Mouse (Mus musculus) limb, embryonic 13.5 days (tissue): Measurements from ENCODE around the gene B4galnt3. TPM values are rescaled to one million over a fixed set of nuclear protein-coding genes. Genes with fewer than 3 reads are reported as not detected.

Source experiments
- ATAC-seq: fragments of 200-750 bp; cut with Nextera tagmentation; 2 replicates; pipeline ENCODE4 v1.8.0; 2017; ENCODE audit warnings: low read depth, moderate number of reproducible peaks, moderate TSS enrichment; ENCODE audit not compliant: low FRiP score
- H3K27ac ChIP-seq: fragments of 300-500 bp; sonication (generic); 2 replicates; pipeline ENCODE4 v1.5.1; 2015; ENCODE audit warnings: inconsistent platforms, mild to moderate bottlenecking, moderate library complexity
- H3K27me3 ChIP-seq: fragments of 300-500 bp; sonication (generic); 2 replicates; pipeline ENCODE4 v1.6.1; 2015; ENCODE audit warnings: mild to moderate bottlenecking, inconsistent platforms
- H3K36me3 ChIP-seq: fragments of 300-500 bp; sonication (generic); 2 replicates; pipeline ENCODE4 v1.6.1; 2015; ENCODE audit warnings: inconsistent platforms, mild to moderate bottlenecking, moderate library complexity
- H3K4me1 ChIP-seq: fragments of 300-500 bp; sonication (generic); 2 replicates; pipeline ENCODE4 v1.6.1; 2015; ENCODE audit warnings: inconsistent platforms
- H3K4me2 ChIP-seq: fragments of 300-500 bp; sonication (generic); replicated peaks from 2 replicates; pipeline ENCODE4 v1.6.1; 2015; ENCODE audit warnings: inconsistent platforms, mild to moderate bottlenecking, moderate library complexity
- H3K4me3 ChIP-seq: fragments of 300-500 bp; sonication (generic); 2 replicates; pipeline ENCODE4 v1.5.1; 2015; ENCODE audit warnings: moderate library complexity, mild to moderate bottlenecking, inconsistent platforms
- H3K9ac ChIP-seq: fragments of 300-500 bp; sonication (generic); 2 replicates; pipeline ENCODE4 v1.6.1; 2015; ENCODE audit warnings: mild to moderate bottlenecking, inconsistent platforms
- H3K9me3 ChIP-seq: fragments of 300-500 bp; sonication (generic); 2 replicates; pipeline ENCODE4 v1.6.1; 2016; ENCODE audit warnings: inconsistent platforms
- WGBS: fragments of 180-500 bp; shearing (Covaris S2); methylation state at CpG from one replicate; pipeline ENCODE4 v1.1.7; 2015; 5-methylcytosine and 5-hydroxymethylcytosine counted together
- polyA plus RNA-seq: library from polyadenylated mRNA; unstranded; fragments of >200 nt; fragmentation: Nextera tagmentation; extraction: Ambion mirVana; gene quantifications from 2 replicates; pipeline ENCODE4 v1.2.1, GENCODE M21; 2015

B4galnt3 gene
- 0.75 and 0.80 TPM in 2 replicates for polyA plus RNA-seq

GRCm38 (mm10) chr6:120294056-120294784, at the start of gene B4galnt3, which contains the start of gene D330020A13Rik:
B4galnt3 (minus strand) TSS chr6:120294559.
D330020A13Rik (plus strand) TSS chr6:120294364.
- Histone ChIP-seq H3K4me3 (peak within 1 kb of the TSS; percentile 69), H3K9ac (peak within 1 kb of the TSS; percentile 75), H3K9me3 (no peaks in the 10 kb centered on the region), H3K4me1 (peaks cover 9% of the 10 kb centered on the region), H3K27ac (peak within 1 kb of the TSS; percentile 28; the same call in 1 of the 2 replicates), H3K27me3 (peaks cover 47% of the 10 kb centered on the region), H3K36me3 (no peaks in the 10 kb centered on the region), H3K4me2 (peak within 1 kb of the TSS; percentile 97)
- peak; percentile 62 for ATAC-seq
- WGBS, result under 1% methylated on average over 78 of the region's 79 CpGs

- no peak overlapping the region for H3K9ac ChIP-seq
- peaks cover 93% of the 10 kb centered on the region for H3K36me3 ChIP-seq
- H3K4me2 ChIP-seq, result no peak overlapping the region
- no peaks in the 10 kb centered on the region for H3K4me1 ChIP-seq
- H3K4me3 ChIP-seq, result no peak overlapping the region
- ATAC-seq, result no peak
- no peaks in the 10 kb centered on the region for H3K9me3 ChIP-seq
- H3K27ac ChIP-seq, result no peak overlapping the region
- WGBS, result 75% methylated on average over 1 of the region's 1 CpGs
- H3K27me3 ChIP-seq, result no peaks in the 10 kb centered on the region
Measured at GRCm38 (mm10) chr6:120343992-120344391, 49.6 kb upstream of the B4galnt3 start.

- Histone ChIP-seq H3K4me2 (no peak overlapping the region), H3K9me3 (no peaks in the 10 kb centered on the region), H3K4me1 (no peaks in the 10 kb centered on the region), H3K27me3 (no peaks in the 10 kb centered on the region), H3K4me3 (no peak overlapping the region), H3K27ac (no peak overlapping the region), H3K36me3 (peaks cover 88% of the 10 kb centered on the region), H3K9ac (no peak overlapping the region)
- ATAC-seq, result no peak
- 79% methylated on average over 2 of the region's 2 CpGs for WGBS
Measured at GRCm38 (mm10) chr6:120332351-120332750, 38.0 kb upstream of the B4galnt3 start.

- no peaks in the 10 kb centered on the region for H3K4me1 ChIP-seq
- no peaks in the 10 kb centered on the region for H3K9me3 ChIP-seq
- no peak for ATAC-seq
- H3K36me3 ChIP-seq, result peaks cover 24% of the 10 kb centered on the region
- H3K4me2 ChIP-seq, result no peak overlapping the region
- H3K27ac ChIP-seq, result no peak overlapping the region
- no peak overlapping the region for H3K9ac ChIP-seq
- H3K27me3 ChIP-seq, result no peaks in the 10 kb centered on the region
- 30% methylated on average over 6 of the region's 6 CpGs for WGBS
- H3K4me3 ChIP-seq, result no peak overlapping the region
Measured at GRCm38 (mm10) chr6:120324295-120324927, 30.1 kb upstream of the B4galnt3 start.

GRCm38 (mm10) chr6:120320369-120320768, 26.0 kb upstream of the B4galnt3 start:
- Histone ChIP-seq H3K27ac (no peak overlapping the region), H3K36me3 (peaks cover 8% of the 10 kb centered on the region), H3K9ac (no peak overlapping the region), H3K4me2 (no peak overlapping the region), H3K4me3 (no peak overlapping the region), H3K9me3 (no peaks in the 10 kb centered on the region), H3K4me1 (no peaks in the 10 kb centered on the region), H3K27me3 (no peaks in the 10 kb centered on the region)
- WGBS, result 63% methylated on average over 2 of the region's 2 CpGs
- ATAC-seq, result no peak

- Histone ChIP-seq H3K4me3 (no peak overlapping the region), H3K4me2 (no peak overlapping the region), H3K27ac (no peak overlapping the region), H3K27me3 (no peaks in the 10 kb centered on the region), H3K36me3 (no peaks in the 10 kb centered on the region; the same call in 1 of the 2 replicates), H3K4me1 (no peaks in the 10 kb centered on the region), H3K9ac (no peak overlapping the region), H3K9me3 (no peaks in the 10 kb centered on the region)
- no peak for ATAC-seq
- WGBS, result 90% methylated on average over 9 of the region's 9 CpGs
Measured at GRCm38 (mm10) chr6:120319129-120319528, 24.8 kb upstream of the B4galnt3 start.

- Histone ChIP-seq H3K4me1 (no peaks in the 10 kb centered on the region), H3K27ac (no peak overlapping the region), H3K4me3 (no peak overlapping the region), H3K4me2 (no peak overlapping the region), H3K9me3 (no peaks in the 10 kb centered on the region), H3K36me3 (no peaks in the 10 kb centered on the region; the same call in 1 of the 2 replicates), H3K9ac (no peak overlapping the region), H3K27me3 (no peaks in the 10 kb centered on the region)
- 68% methylated on average over 11 of the region's 11 CpGs for WGBS
- ATAC-seq, result no peak
Measured at GRCm38 (mm10) chr6:120318303-120318940, 24.1 kb upstream of the B4galnt3 start.

- no peak overlapping the region for H3K4me3 ChIP-seq
- H3K9ac ChIP-seq, result no peak overlapping the region
- WGBS, result 53% methylated on average over 5 of the region's 5 CpGs
- H3K4me2 ChIP-seq, result no peak overlapping the region
- no peaks in the 10 kb centered on the region for H3K27me3 ChIP-seq
- H3K4me1 ChIP-seq, result no peaks in the 10 kb centered on the region
- H3K9me3 ChIP-seq, result no peaks in the 10 kb centered on the region
- ATAC-seq, result no peak
- H3K36me3 ChIP-seq, result no peaks in the 10 kb centered on the region
- H3K27ac ChIP-seq, result no peak overlapping the region
Measured at GRCm38 (mm10) chr6:120312443-120312842, 18.1 kb upstream of the B4galnt3 start.

- WGBS, result 45% methylated on average over 3 of the region's 3 CpGs
- Histone ChIP-seq H3K4me3 (no peak overlapping the region), H3K9me3 (no peaks in the 10 kb centered on the region), H3K27ac (no peak overlapping the region), H3K27me3 (no peaks in the 10 kb centered on the region), H3K36me3 (no peaks in the 10 kb centered on the region), H3K4me1 (no peaks in the 10 kb centered on the region), H3K9ac (no peak overlapping the region), H3K4me2 (no peak overlapping the region)
- no peak for ATAC-seq
Measured at GRCm38 (mm10) chr6:120309787-120310186, 15.4 kb upstream of the B4galnt3 start.

GRCm38 (mm10) chr6:120309338-120309737, 15.0 kb upstream of the B4galnt3 start:
- Histone ChIP-seq H3K4me3 (no peak overlapping the region), H3K4me1 (no peaks in the 10 kb centered on the region), H3K36me3 (no peaks in the 10 kb centered on the region), H3K9me3 (no peaks in the 10 kb centered on the region), H3K9ac (no peak overlapping the region), H3K27ac (no peak overlapping the region), H3K27me3 (no peaks in the 10 kb centered on the region), H3K4me2 (no peak overlapping the region)
- no peak for ATAC-seq
- 70% methylated on average over 9 of the region's 9 CpGs for WGBS

GRCm38 (mm10) chr6:120306859-120307594, 12.7 kb upstream of the B4galnt3 start:
- H3K36me3 ChIP-seq, result no peaks in the 10 kb centered on the region
- no peaks in the 10 kb centered on the region for H3K27me3 ChIP-seq
- H3K4me1 ChIP-seq, result peaks cover 4% of the 10 kb centered on the region; the same call in 1 of the 2 replicates
- 81% methylated on average over 3 of the region's 3 CpGs for WGBS
- H3K9me3 ChIP-seq, result no peaks in the 10 kb centered on the region
- H3K4me2 ChIP-seq, result no peak overlapping the region
- no peak for ATAC-seq
- H3K9ac ChIP-seq, result no peak overlapping the region
- no peak overlapping the region for H3K27ac ChIP-seq
- H3K4me3 ChIP-seq, result no peak overlapping the region
